Mouse (Mus musculus) intestine, embryonic 16.5 days (tissue): ENCODE measurements around the gene Tnrc6c. TPM values are rescaled to one million over a fixed set of nuclear protein-coding genes. Genes with fewer than 3 reads are reported as not detected.
"Not testable (repeated sequence)": the region's sequence is repeated elsewhere in the genome, so short reads cannot be mapped to it uniquely, and the experiment has no call there.

Source experiments
- ATAC-seq: fragments of 200-750 bp; cut with Nextera tagmentation; 2 replicates; pipeline ENCODE4 v1.8.0; 2017; ENCODE audit warnings: moderate TSS enrichment, moderate library complexity
- H3K27ac ChIP-seq: fragments of 300-500 bp; sonication (generic); 2 replicates; pipeline ENCODE4 v1.5.1; 2014; ENCODE audit warnings: mild to moderate bottlenecking, low read length
- H3K27me3 ChIP-seq: fragments of 300-500 bp; sonication (generic); replicated peaks from 2 replicates; pipeline ENCODE4 v1.6.1; 2014; ENCODE audit warnings: low read length, control low read depth, mixed read lengths; ENCODE audit not compliant: control insufficient read depth, insufficient read depth
- H3K36me3 ChIP-seq: fragments of 300-500 bp; sonication (generic); 2 replicates; pipeline ENCODE4 v1.6.1; 2014; ENCODE audit warnings: low read length, control low read depth; ENCODE audit not compliant: control insufficient read depth, insufficient read depth
- H3K4me1 ChIP-seq: fragments of 300-500 bp; sonication (generic); 2 replicates; pipeline ENCODE4 v1.6.1; 2014; ENCODE audit warnings: low read length, control low read depth, mixed read lengths; ENCODE audit not compliant: control insufficient read depth, insufficient read depth
- H3K4me2 ChIP-seq: fragments of 300-500 bp; sonication (generic); 2 replicates; pipeline ENCODE4 v1.6.1; 2014; ENCODE audit warnings: low read depth, low read length, control low read depth
- H3K4me3 ChIP-seq: fragments of 300-500 bp; sonication (generic); 2 replicates; pipeline ENCODE4 v1.5.1; 2014; ENCODE audit warnings: mild to moderate bottlenecking, low read length
- H3K9ac ChIP-seq: fragments of 300-500 bp; sonication (generic); 2 replicates; pipeline ENCODE4 v1.6.1; 2014; ENCODE audit warnings: low read depth, low read length
- H3K9me3 ChIP-seq: fragments of 300-500 bp; sonication (generic); 2 replicates; pipeline ENCODE4 v1.6.1; 2016; ENCODE audit warnings: low read length, control low read depth; ENCODE audit not compliant: control insufficient read depth
- WGBS: fragments of 180-500 bp; shearing (Covaris S2); extraction: QIAGEN DNeasy Blood & Tissue Kit; methylation state at CpG from one replicate; pipeline ENCODE4 v1.1.7; 2014; 5-methylcytosine and 5-hydroxymethylcytosine counted together
- polyA plus RNA-seq: library from polyadenylated mRNA; unstranded; fragments of >200 nt; fragmentation: Nextera tagmentation; extraction: Ambion mirVana; gene quantifications from 2 replicates; pipeline ENCODE4 v1.2.1, GENCODE M21; 2015

The Tnrc6c gene
- polyA plus RNA-seq, 1 experiment from 2014 or later: 6.6 TPM

- peak overlapping the region; percentile 91 for H3K4me2 ChIP-seq
- WGBS: 23% methylated on average over 18 of the region's 18 CpGs
- peak overlapping the region; percentile 64 for H3K4me3 ChIP-seq
- peak overlapping the region; percentile 92 for H3K27ac ChIP-seq
- H3K27me3 ChIP-seq: no peaks in the 10 kb centered on the region
- ATAC-seq: no peak
- peaks cover 42% of the 10 kb centered on the region for H3K4me1 ChIP-seq
- peak overlapping the region; percentile 77 for H3K9ac ChIP-seq
- H3K9me3 ChIP-seq: no peaks in the 10 kb centered on the region
- H3K36me3 ChIP-seq: peaks cover 3% of the 10 kb centered on the region; the same call in 1 of the 2 replicates
Measured at GRCm38 (mm10) chr11:117781199-117781821, 127.2 kb downstream of the Tnrc6c start.

GRCm38 (mm10) chr11:117781993-117782704 lies 128.1 kb downstream of the Tnrc6c start, which contains the start of the genes Tmc8 and Tmc6:
Gene Tmc8, plus strand, starts transcription at chr11:117782076.
Gene Tmc6, minus strand, starts transcription at chr11:117782198.
- no peak for ATAC-seq
- peak within 1 kb of the TSS; percentile 64 for H3K4me3 ChIP-seq
- H3K27me3 ChIP-seq: no peaks in the 10 kb centered on the region
- H3K27ac ChIP-seq: peak within 1 kb of the TSS; percentile 92
- H3K4me2 ChIP-seq: peak within 1 kb of the TSS; percentile 91
- no peaks in the 10 kb centered on the region for H3K9me3 ChIP-seq
- peak within 1 kb of the TSS; percentile 77 for H3K9ac ChIP-seq
- peaks cover 3% of the 10 kb centered on the region; the same call in 1 of the 2 replicates for H3K36me3 ChIP-seq
- H3K4me1 ChIP-seq: peaks cover 42% of the 10 kb centered on the region
- WGBS: 60% methylated on average over 24 of the region's 24 CpGs

DNA sequence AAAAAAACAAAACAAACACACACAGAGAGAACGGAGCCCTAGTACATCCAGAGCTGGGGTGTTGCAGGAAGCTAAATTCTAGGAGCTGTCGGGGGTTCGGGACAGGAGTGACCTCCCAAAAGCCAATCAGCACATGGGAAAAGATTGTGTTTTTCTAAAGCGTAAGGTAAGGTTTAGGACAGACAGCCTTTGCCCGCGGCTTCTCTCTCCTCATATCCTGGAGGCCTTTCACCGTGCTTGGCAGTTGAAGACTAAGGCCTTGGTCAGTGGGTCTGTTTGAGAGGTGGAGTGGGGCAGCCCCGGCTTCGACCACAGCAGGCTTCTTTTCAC lies 128.6 kb downstream of the Tnrc6c start:
- Histone ChIP-seq H3K27me3 (no peaks in the 10 kb centered on the region), H3K9me3 (no peaks in the 10 kb centered on the region), H3K27ac (peak overlapping the region; percentile 4), H3K36me3 (no peaks in the 10 kb centered on the region; the same call in 1 of the 2 replicates), H3K9ac (peak overlapping the region; percentile 68), H3K4me1 (peaks cover 42% of the 10 kb centered on the region), H3K4me3 (peak overlapping the region; percentile 38), H3K4me2 (peak overlapping the region; percentile 56)
- no peak for ATAC-seq
- WGBS: 62% methylated on average over 9 of the region's 9 CpGs

GRCm38 (mm10) chr11:117783089-117783488 lies 129.0 kb downstream of the Tnrc6c start:
- H3K27me3 ChIP-seq: no peaks in the 10 kb centered on the region
- H3K4me2 ChIP-seq: peak overlapping the region; percentile 56
- WGBS: 12% methylated on average over 31 of the region's 31 CpGs
- no peaks in the 10 kb centered on the region for H3K9me3 ChIP-seq
- H3K36me3 ChIP-seq: no peaks in the 10 kb centered on the region; the same call in 1 of the 2 replicates
- peak overlapping the region; percentile 4 for H3K27ac ChIP-seq
- H3K4me3 ChIP-seq: peak overlapping the region; percentile 38
- no peak for ATAC-seq
- peaks cover 42% of the 10 kb centered on the region for H3K4me1 ChIP-seq
- peak overlapping the region; percentile 68 for H3K9ac ChIP-seq

GRCm38 (mm10) chr11:117783683-117784309 lies 129.7 kb downstream of the Tnrc6c start:
- Histone ChIP-seq H3K4me2 (peak overlapping the region; percentile 56), H3K27me3 (no peaks in the 10 kb centered on the region), H3K4me3 (peak overlapping the region; percentile 38), H3K9me3 (no peaks in the 10 kb centered on the region), H3K27ac (no peak overlapping the region), H3K9ac (peak overlapping the region; percentile 68), H3K36me3 (no peaks in the 10 kb centered on the region), H3K4me1 (peaks cover 38% of the 10 kb centered on the region)
- 54% methylated on average over 10 of the region's 10 CpGs for WGBS
- no peak for ATAC-seq

- Histone ChIP-seq H3K27ac (no peak overlapping the region), H3K4me1 (peaks cover 17% of the 10 kb centered on the region), H3K4me3 (no peak overlapping the region), H3K9ac (no peak overlapping the region), H3K27me3 (no peaks in the 10 kb centered on the region), H3K9me3 (no peaks in the 10 kb centered on the region), H3K4me2 (no peak overlapping the region), H3K36me3 (no peaks in the 10 kb centered on the region)
- ATAC-seq: no peak
- WGBS: 11% methylated on average over 10 of the region's 10 CpGs
Measured at GRCm38 (mm10) chr11:117786294-117786693, 132.2 kb downstream of the Tnrc6c start.

DNA sequence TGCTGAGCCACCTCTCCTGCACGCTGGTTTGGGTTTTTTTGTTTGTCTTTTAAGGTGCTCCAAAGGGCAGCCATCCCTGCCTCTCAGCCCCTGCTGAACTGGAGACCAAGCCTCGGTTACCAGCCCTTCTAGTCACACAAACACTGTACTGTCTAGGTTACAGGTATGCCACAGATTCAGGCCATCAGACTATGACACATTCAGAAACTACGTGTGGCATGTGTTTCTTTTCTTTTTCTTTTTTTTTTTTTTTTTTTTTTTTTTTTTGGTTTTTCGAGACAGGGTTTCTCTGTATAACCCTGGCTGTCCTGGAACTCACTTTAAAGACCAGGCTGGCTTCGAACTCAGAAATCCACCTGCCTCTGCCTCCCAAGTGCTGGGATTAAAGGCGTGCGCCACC lies 134.4 kb downstream of the Tnrc6c start:
- WGBS: 79% methylated on average over 7 of the region's 7 CpGs
- H3K4me3 ChIP-seq, H3K27me3 ChIP-seq, H3K36me3 ChIP-seq, H3K27ac ChIP-seq, H3K9me3 ChIP-seq, ATAC-seq, H3K4me2 ChIP-seq, H3K9ac ChIP-seq: not testable (repeated sequence)
- H3K4me1 ChIP-seq: peaks cover 12% of the 10 kb centered on the region

- Histone ChIP-seq H3K27me3 (no peaks in the 10 kb centered on the region), H3K36me3 (no peaks in the 10 kb centered on the region), H3K4me2 (peak overlapping the region; percentile 68), H3K4me3 (peak overlapping the region; percentile 44), H3K27ac (peak overlapping the region; percentile 90), H3K4me1 (peaks cover 12% of the 10 kb centered on the region), H3K9ac (peak overlapping the region; percentile 65), H3K9me3 (no peaks in the 10 kb centered on the region)
- 7% methylated on average over 14 of the region's 14 CpGs for WGBS
- peak; percentile 71 for ATAC-seq
Measured at GRCm38 (mm10) chr11:117790286-117790685, 136.2 kb downstream of the Tnrc6c start.

GRCm38 (mm10) chr11:117790703-117791440 lies 136.8 kb downstream of the Tnrc6c start:
- WGBS: 29% methylated on average over 23 of the region's 23 CpGs
- Histone ChIP-seq H3K36me3 (no peaks in the 10 kb centered on the region), H3K4me3 (peak overlapping the region; percentile 44), H3K4me1 (peaks cover 12% of the 10 kb centered on the region), H3K9me3 (no peaks in the 10 kb centered on the region), H3K27me3 (no peaks in the 10 kb centered on the region), H3K4me2 (peak overlapping the region; percentile 68), H3K27ac (peak overlapping the region; percentile 90), H3K9ac (peak overlapping the region; percentile 70)
- peak; percentile 93 for ATAC-seq
